Mouse (Mus musculus) stomach, postnatal 0 days (tissue): ENCODE results near the gene Clca3a1.
A peak's percentile ranks its signal among the peaks of the same experiment; 100 is the strongest.

Experiments
- CTCF ChIP-seq: IDR thresholded peaks from 2 replicates; pipeline ENCODE4 v1.5.1; 2016; ENCODE audit warnings: antibody characterized with exemption, low read depth, mild to moderate bottlenecking, moderate library complexity
- EP300 ChIP-seq: optimal IDR thresholded peaks from 2 replicates; pipeline ENCODE3; 2016; ENCODE audit warnings: antibody characterized with exemption

GRCm38 (mm10) chr3:144736831-144737230, 23.9 kb downstream of the Clca3a1 start:
- TF ChIP-seq CTCF (peak; percentile 65), EP300 (no peak)
